Mouse (Mus musculus): ENCODE measurements around the gene Kctd21.

- TF ChIP-seq POLR2A (IDR thresholded peaks at IDR 0.05; ENCODE audit: insufficient read depth, low read depth, low read length) (no peak), CTCF (IDR thresholded peaks at IDR 0.05; ENCODE audit: insufficient read depth, low read depth, low read length) (no peak)
These were observed 54.8 kb downstream of the Kctd21 start for GRCm38 (mm10) chr7:97386806-97387370.
